Mouse (Mus musculus): Measurements from ENCODE around the gene Crx.

Crx gene

GRCm38 (mm10) chr7:15839578-15839977 is 40.2 kb downstream of the Crx start, which contains the start of gene Obox6:
Gene Obox6, minus strand, starts transcription at chr7:15839678.
- DNase-seq = no peak
